ENCODE assay signal across 8 mouse cellular contexts in the genomic region with DNA sequence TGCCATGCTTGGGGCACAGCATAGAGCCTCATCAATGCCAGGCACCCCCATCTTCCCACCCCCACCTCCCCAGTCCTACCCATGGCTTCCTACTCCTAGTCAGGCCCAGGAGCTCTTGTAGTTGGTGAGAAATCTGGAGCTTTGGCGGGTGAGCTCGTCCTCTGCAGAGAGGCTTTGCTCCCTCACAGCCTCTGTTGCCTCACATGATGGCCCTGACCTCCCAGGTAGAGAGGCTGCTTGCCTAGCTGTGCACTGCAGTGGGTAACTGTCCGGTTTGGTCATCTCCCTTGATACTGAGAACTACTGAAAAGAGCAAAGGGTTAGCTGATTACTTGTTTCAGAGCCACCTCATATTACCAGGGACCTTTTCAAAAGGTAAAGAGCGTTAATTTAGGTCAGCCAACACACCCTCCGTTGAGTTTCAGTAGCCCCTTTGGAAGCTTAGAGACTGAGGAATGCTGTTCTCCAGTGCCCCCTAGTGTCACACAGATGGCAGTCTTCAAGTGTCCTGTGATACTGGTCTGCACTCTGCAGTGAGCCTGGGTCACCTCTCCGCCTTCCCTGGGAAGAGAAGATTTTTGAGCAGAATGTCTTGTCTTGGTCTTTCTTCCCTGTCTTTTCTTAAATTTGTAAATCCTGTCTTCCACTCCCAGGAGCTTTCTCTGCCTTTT. TPM values are rescaled to one million over a fixed set of nuclear protein-coding genes. Genes with fewer than 3 reads are reported as not detected.
DNase-seq lines count a peak whose midpoint lies in the region; ATAC-seq and TF ChIP-seq lines count a peak whose summit lies in the region.

No protein-coding gene starts in this region.

- no peak overlapping the region for H3K27ac ChIP-seq in gastrocnemius, adult 2 months
- no peak overlapping the region for H3K27ac ChIP-seq in heart, postnatal 0 days (ENCODE audit: low read depth)
- H3K27ac ChIP-seq in liver, embryonic 13.5 days = peak overlapping the region; percentile 47; the same call in 1 of the 2 replicates

- no peak overlapping the region for H3K4me3 ChIP-seq in gastrocnemius, adult 2 months
- H3K4me3 ChIP-seq in heart, postnatal 0 days (ENCODE audit: low read depth, low read length) = no peak overlapping the region
- H3K4me3 ChIP-seq in liver, embryonic 13.5 days (replicated peaks) = no peak overlapping the region

- no peaks in the 10 kb centered on the region for H3K9me3 ChIP-seq in heart, postnatal 0 days (replicated peaks; ENCODE audit: control insufficient read depth, low read length)
- no peaks in the 10 kb centered on the region for H3K9me3 ChIP-seq in liver, embryonic 13.5 days (replicated peaks)

- H3K4me2 ChIP-seq in heart, postnatal 0 days (ENCODE audit: low read depth, low read length) = no peak overlapping the region
- H3K4me2 ChIP-seq in liver, embryonic 13.5 days = no peak overlapping the region

- peaks cover 25% of the 10 kb centered on the region; the same call in 1 of the 2 replicates for H3K4me1 ChIP-seq in heart, postnatal 0 days (ENCODE audit: control insufficient read depth, insufficient read depth)
- H3K4me1 ChIP-seq in liver, embryonic 13.5 days (replicated peaks) = peaks cover 77% of the 10 kb centered on the region

- DNase-seq in gastrocnemius, adult 2 months = peak; percentile 43
- no peak for DNase-seq in gastrocnemius, postnatal 36 days
- DNase-seq in CD4-positive, CD25-positive, alpha-beta regulatory T cell, adult 2 months (ENCODE audit: low read depth, low spot score) = peak; percentile 77
- DNase-seq in cerebellum, adult 11-12 months = peak; percentile 42
- DNase-seq in heart, postnatal 0 days (ENCODE audit: low spot score) = peak; percentile 80
- peak; percentile 43 for DNase-seq in liver, embryonic 13.5 days
- peak; percentile 53 for DNase-seq in retina, postnatal 7 days (ENCODE audit: low read depth, low spot score)
- no peak for DNase-seq in layer of hippocampus, adult 9-10 months (ENCODE audit: low spot score)

- peaks cover 5% of the 10 kb centered on the region; the same call in 1 of the 2 replicates for H3K36me3 ChIP-seq in heart, postnatal 0 days (replicated peaks; ENCODE audit: control insufficient read depth, insufficient read depth, low read length)
- H3K36me3 ChIP-seq in liver, embryonic 13.5 days = peaks cover 23% of the 10 kb centered on the region

- 50% methylated on average over 6 of the region's 6 CpGs for WGBS in heart, postnatal 0 days
- 58% methylated on average over 6 of the region's 6 CpGs for WGBS in liver, embryonic 13.5 days (ENCODE audit: insufficient replicate concordance)

- peak; percentile 89 for TF ChIP-seq CTCF in gastrocnemius, adult 2 months (IDR thresholded peaks at IDR 0.05)
- TF ChIP-seq CTCF in heart, postnatal 0 days (IDR thresholded peaks at IDR 0.05; ENCODE audit: low read depth) = peak; percentile 81

- no peak overlapping the region for H3K9ac ChIP-seq in heart, postnatal 0 days (replicated peaks; ENCODE audit: low read depth, low read length)
- no peak overlapping the region for H3K9ac ChIP-seq in liver, embryonic 13.5 days

- no peaks in the 10 kb centered on the region for H3K27me3 ChIP-seq in heart, postnatal 0 days (ENCODE audit: control insufficient read depth, insufficient read depth, low read length)
- H3K27me3 ChIP-seq in liver, embryonic 13.5 days = no peaks in the 10 kb centered on the region

- peak; percentile 73 for ATAC-seq in heart, postnatal 0 days (ENCODE audit: insufficient read depth, low read depth)
- peak; percentile 73 for ATAC-seq in liver, embryonic 13.5 days (ENCODE audit: low read depth)

- intact Hi-C loops in gastrocnemius, adult 2 months (cut with DNase I) = loop anchor here (5.0 to 10.0 kb wide), 3 partner anchors 40 to 233 kb away; no protein-coding TSS in a partner anchor
- intact Hi-C loops in gastrocnemius, postnatal 36 days (cut with DNase I) = loop anchor here (2.0 kb wide), 1 partner anchor 145 kb away; no protein-coding TSS in a partner anchor

- no peak for TF ChIP-seq EP300 in heart, postnatal 0 days (IDR thresholded peaks at IDR 0.05; ENCODE audit: low read depth)

RNA-seq across cellular contexts. Expression of a gene that starts 16.9 kb away (rescaled TPM):
- 10 to 100 TPM in 1 of 2 experiments, 1 to 10 TPM in 1; 6.1 to 15.0 TPM for total RNA-seq in gastrocnemius, adult 2 months (2021)
- total RNA-seq in gastrocnemius, postnatal 36 days (2021) = 1 to 10 TPM; 6.8 to 7.8 TPM
- total RNA-seq in heart, postnatal 0 days (2014; rRNA removed; ENCODE audit: low replicate concordance) = 17.3 and 29.1 TPM in 2 replicates
- polyA plus RNA-seq in heart, postnatal 0 days (2015; fragmentation: Nextera tagmentation; extraction: Ambion mirVana) = not detected in 2 replicates
- not detected in 2 replicates for polyA plus RNA-seq in liver, embryonic 13.5 days (2015; fragmentation: Nextera tagmentation; extraction: Ambion mirVana)

RNA-seq across cellular contexts. Expression of a gene that starts 17.4 kb away (rescaled TPM):
- total RNA-seq in gastrocnemius, adult 2 months (2021) = 10 to 100 TPM; 56.9 to 73.9 TPM
- 10 to 100 TPM; 51.0 to 57.1 TPM for total RNA-seq in gastrocnemius, postnatal 36 days (2021)
- total RNA-seq in heart, postnatal 0 days (2014; rRNA removed; ENCODE audit: low replicate concordance) = 36.6 and 44.0 TPM in 2 replicates
- polyA plus RNA-seq in heart, postnatal 0 days (2015; fragmentation: Nextera tagmentation; extraction: Ambion mirVana) = 47.7 and 54.9 TPM in 2 replicates
- 93.8 and 106 TPM in 2 replicates for polyA plus RNA-seq in liver, embryonic 13.5 days (2015; fragmentation: Nextera tagmentation; extraction: Ambion mirVana)

Comparison
In these comparisons a context has a peak if more than half of its experiments do, and no peak if none do; other contexts are left out.
1. DNase-seq: peak in gastrocnemius, adult 2 months (single experiment), CD4-positive, CD25-positive, alpha-beta regulatory T cell, adult 2 months (single experiment), cerebellum, adult 11-12 months (single experiment), heart, postnatal 0 days (single experiment), liver, embryonic 13.5 days (single experiment) and retina, postnatal 7 days (single experiment); none in gastrocnemius, postnatal 36 days (0 of 2) and layer of hippocampus, adult 9-10 months (single experiment).